In genomic region chr13:54311327-54312026, GRCm38 (mm10) we compare ENCODE assay signal across 28 mouse cellular contexts. TPM values are rescaled to one million over a fixed set of nuclear protein-coding genes. Genes with fewer than 3 reads are reported as not detected.
DNase-seq lines count a peak whose midpoint lies in the region; ATAC-seq and TF ChIP-seq lines count a peak whose summit lies in the region.
"Had no signal": no experiment of that assay in that cellular context is flagged by ENCODE, and none has a peak within 500 bp of the region (broad histone marks: within the 10 kb centered on the region; RNA-seq: fewer than 3 reads in every experiment).

No protein-coding gene starts in this region.

- ATAC-seq in lung, embryonic 14.5 days (ENCODE audit: insufficient read depth): no peak
- peak; percentile 69 for ATAC-seq in megakaryocyte progenitor cell, adult 5-6 weeks (replicated peaks; ENCODE audit: poor library complexity)
- no peak for ATAC-seq in hindbrain, embryonic 14.5 days (ENCODE audit: low FRiP score)
- ATAC-seq: hindbrain, embryonic 16.5 days; intestine, embryonic 15.5 days; liver, embryonic 12.5 days had no signal

- no peak overlapping the region for H3K4me2 ChIP-seq in lung, embryonic 14.5 days
- H3K4me2 ChIP-seq in hindbrain, embryonic 14.5 days (replicated peaks): no peak overlapping the region
- H3K4me2 ChIP-seq: forebrain, embryonic 12.5 days; intestine, embryonic 15.5 days; limb, embryonic 12.5 days; liver, embryonic 12.5 days; midbrain, embryonic 11.5 days; neural tube, embryonic 15.5 days; stomach, embryonic 15.5 days had no signal

- no peak overlapping the region for H3K9ac ChIP-seq in lung, embryonic 14.5 days
- H3K9ac ChIP-seq in hindbrain, embryonic 14.5 days: no peak overlapping the region
- H3K9ac ChIP-seq: forebrain, embryonic 12.5 days; heart, embryonic 15.5 days; intestine, embryonic 15.5 days; limb, embryonic 12.5 days; liver, embryonic 12.5 days; neural tube, embryonic 15.5 days; stomach, embryonic 15.5 days had no signal

- H3K4me3 ChIP-seq in lung, embryonic 14.5 days (ENCODE audit: low read depth, low read length): no peak overlapping the region
- H3K4me3 ChIP-seq in hindbrain, embryonic 14.5 days (replicated peaks; ENCODE audit: low read length): no peak overlapping the region
- H3K4me3 ChIP-seq: erythroblast, embryonic 14.5 days; forebrain, embryonic 12.5 days; heart, embryonic 15.5 days; intestine, embryonic 15.5 days; limb, embryonic 12.5 days; liver, embryonic 12.5 days; neural tube, embryonic 15.5 days; stomach, embryonic 15.5 days had no signal

- peak overlapping the region; percentile 91; the same call in 1 of the 2 replicates for H3K27ac ChIP-seq in lung, embryonic 14.5 days (ENCODE audit: low read depth)
- H3K27ac ChIP-seq in hindbrain, embryonic 14.5 days: no peak overlapping the region
- H3K27ac ChIP-seq: forebrain, embryonic 12.5 days; limb, embryonic 12.5 days; liver, embryonic 12.5 days; neural tube, embryonic 15.5 days had no signal

- peak; percentile 41 for DNase-seq in cerebellum, adult 9-10 months
- DNase-seq in cerebellum, adult 11 months: no peak
- no peak for DNase-seq in lung, embryonic 14.5 days
- no peak for DNase-seq in lung, postnatal 10 days
- DNase-seq in MEL-GATA-1-ER (ENCODE audit: extremely low read depth, low read depth): peak; percentile 77
- DNase-seq in c-Kit-positive CD71-positive TER-119-positive erythroid progenitor cells, embryonic 14.5 days (ENCODE audit: low spot score): no peak
- no peak for DNase-seq in hindbrain, embryonic 14.5 days (ENCODE audit: low spot score)
- DNase-seq: B cell, adult 2 months; gastrocnemius, postnatal 36 days; heart, postnatal 36 days; kidney, adult 8-10 months; kidney, postnatal 10 days; lung, adult 18-20 months; lung, postnatal 4 days; right cerebral cortex, adult 18-20 months; thymus, adult 2 months; thymus, postnatal 4 days had no signal

- H3K36me3 ChIP-seq in lung, embryonic 14.5 days (ENCODE audit: insufficient read depth): peaks cover 6% of the 10 kb centered on the region; the same call in 1 of the 2 replicates
- no peaks in the 10 kb centered on the region; the same call in 1 of the 2 replicates for H3K36me3 ChIP-seq in hindbrain, embryonic 14.5 days (replicated peaks; ENCODE audit: control insufficient read depth, insufficient read depth)
- H3K36me3 ChIP-seq: heart, embryonic 15.5 days; intestine, embryonic 15.5 days; limb, embryonic 12.5 days; liver, embryonic 12.5 days; neural tube, embryonic 15.5 days; stomach, embryonic 15.5 days had no signal

- H3K9me3 ChIP-seq in lung, embryonic 14.5 days (ENCODE audit: low read depth, low read length): no peaks in the 10 kb centered on the region
- H3K9me3 ChIP-seq in hindbrain, embryonic 14.5 days (ENCODE audit: control insufficient read depth, low read length): no peaks in the 10 kb centered on the region
- H3K9me3 ChIP-seq: forebrain, embryonic 12.5 days; heart, embryonic 15.5 days; intestine, embryonic 15.5 days; limb, embryonic 12.5 days; liver, embryonic 12.5 days; neural tube, embryonic 15.5 days; stomach, embryonic 15.5 days had no signal

- no peaks in the 10 kb centered on the region for H3K27me3 ChIP-seq in lung, embryonic 14.5 days (ENCODE audit: insufficient read depth, low read length)
- no peaks in the 10 kb centered on the region for H3K27me3 ChIP-seq in hindbrain, embryonic 14.5 days (ENCODE audit: control insufficient read depth, insufficient read depth, low read length)
- H3K27me3 ChIP-seq: forebrain, embryonic 12.5 days; heart, embryonic 15.5 days; intestine, embryonic 15.5 days; limb, embryonic 12.5 days; neural tube, embryonic 15.5 days; stomach, embryonic 15.5 days had no signal

- peaks cover 38% of the 10 kb centered on the region for H3K4me1 ChIP-seq in lung, embryonic 14.5 days (ENCODE audit: insufficient read depth)
- H3K4me1 ChIP-seq in hindbrain, embryonic 14.5 days (replicated peaks; ENCODE audit: control insufficient read depth, insufficient read depth, low read length): peaks cover 19% of the 10 kb centered on the region

- no peak for TF ChIP-seq CTCF in lung, embryonic 14.5 days (IDR thresholded peaks at IDR 0.05; ENCODE audit: low read depth)

- WGBS in lung, embryonic 14.5 days: 81% methylated on average over 4 of the region's 4 CpGs
- 86% methylated on average over 4 of the region's 4 CpGs for WGBS in hindbrain, embryonic 14.5 days

RNA-seq across cellular contexts. Expression of gene Cplx2, which starts 59.7 kb away (rescaled TPM):
- 12.2 TPM in 2 replicates for polyA plus RNA-seq in lung, embryonic 14.5 days (2014; fragmentation: Nextera tagmentation; extraction: Ambion mirVana)
- total RNA-seq in megakaryocyte progenitor cell, adult 5-6 weeks (2015): 0.10 and 0.54 TPM in 2 replicates
- 0.14 TPM in 1 of 2 replicates, not detected in the other for total RNA-seq in megakaryocyte progenitor cell, adult 5-6 weeks (2017)
- 24.9 and 30.1 TPM in 2 replicates for polyA plus RNA-seq in hindbrain, embryonic 14.5 days (2014; fragmentation: Nextera tagmentation; extraction: Ambion mirVana)

Comparison
In these comparisons a context has a peak if more than half of its experiments do, and no peak if none do; other contexts are left out.
1. DNase-seq: peak in cerebellum, adult 9-10 months (single experiment) and MEL-GATA-1-ER (single experiment); none in cerebellum, adult 11 months (single experiment), lung, embryonic 14.5 days (single experiment), lung, postnatal 10 days (single experiment), c-Kit-positive CD71-positive TER-119-positive erythroid progenitor cells, embryonic 14.5 days (single experiment) and hindbrain, embryonic 14.5 days (single experiment).